Mouse (Mus musculus) liver, embryonic 14.5 days (tissue): ENCODE data around the gene Gm136. TPM values are rescaled to one million over a fixed set of nuclear protein-coding genes. Genes with fewer than 3 reads are reported as not detected.
"Not testable (repeated sequence)": the region's sequence is repeated elsewhere in the genome, so short reads cannot be mapped to it uniquely, and the experiment has no call there.

Experiments
- ATAC-seq: fragments of 200-750 bp; cut with Nextera tagmentation; 2 replicates; pipeline ENCODE4 v1.8.0; 2017; ENCODE audit warnings: moderate number of reproducible peaks, mild to moderate bottlenecking, moderate library complexity; ENCODE audit not compliant: insufficient read depth
- DNase-seq, 3 experiments: peaks; one replicate each; pipeline ENCODE4 v3.0.0-alpha.2; 2012 to 2013; ENCODE audit warnings: low read depth in 3 of 3, low spot score in 3 of 3
- H3K27ac ChIP-seq: fragments of 300-500 bp; sonication (generic); 2 replicates; pipeline ENCODE4 v1.5.1; 2014; ENCODE audit warnings: moderate library complexity, mild to moderate bottlenecking, control low read depth, inconsistent platforms
- H3K27me3 ChIP-seq: fragments of 300-500 bp; sonication (generic); 2 replicates; pipeline ENCODE4 v1.6.1; 2014; ENCODE audit warnings: mild to moderate bottlenecking, low read length, moderate library complexity; ENCODE audit not compliant: control insufficient read depth, insufficient read depth
- H3K36me3 ChIP-seq: fragments of 300-500 bp; sonication (generic); replicated peaks from 2 replicates; pipeline ENCODE4 v1.6.1; 2014; ENCODE audit warnings: low read depth; ENCODE audit not compliant: control insufficient read depth, insufficient read depth
- H3K4me1 ChIP-seq, 2 experiments: fragments of 200-500 bp in 1 of 2; fragments of 300-500 bp in 1 of 2; sonication (generic) in 1 of 2; replicated peaks; 2 replicates each; pipeline ENCODE4 v1.6.1; 2012 to 2014; ENCODE audit warnings: antibody characterized with exemption in 1 of 2, inconsistent platforms in 1 of 2, low read length in 1 of 2; ENCODE audit not compliant: control insufficient read depth in 2 of 2, insufficient read depth in 2 of 2
- H3K4me2 ChIP-seq: fragments of 300-500 bp; sonication (generic); 2 replicates; pipeline ENCODE4 v1.6.1; 2014; ENCODE audit warnings: low read depth, mild to moderate bottlenecking, control low read depth, moderate library complexity
- H3K4me3 ChIP-seq, 2 experiments: fragments of 200-500 bp in 1 of 2; fragments of 300-500 bp in 1 of 2; sonication (generic) in 1 of 2; 2 replicates each; pipeline ENCODE4 v1.5.1; 2012 to 2014; ENCODE audit warnings: low read depth in 2 of 2, low read length in 2 of 2, mild to moderate bottlenecking in 2 of 2, control low read depth in 1 of 2, inconsistent platforms in 1 of 2, moderate library complexity in 1 of 2; ENCODE audit not compliant: insufficient read depth in 1 of 2
- H3K9ac ChIP-seq: fragments of 300-500 bp; sonication (generic); replicated peaks from 2 replicates; pipeline ENCODE4 v1.6.1; 2014; ENCODE audit warnings: mild to moderate bottlenecking, control low read depth, moderate library complexity
- H3K9me3 ChIP-seq: fragments of 300-500 bp; sonication (generic); 2 replicates; pipeline ENCODE4 v1.6.1; 2016; ENCODE audit warnings: low read length, mixed read lengths; ENCODE audit not compliant: control insufficient read depth
- CTCF ChIP-seq: IDR thresholded peaks from 2 replicates; pipeline ENCODE4 v1.5.1; 2016; ENCODE audit warnings: antibody characterized with exemption, low read depth, control low read depth
- EP300 ChIP-seq: IDR thresholded peaks from 2 replicates; pipeline ENCODE4 v1.6.1; 2016; ENCODE audit warnings: antibody characterized with exemption, low read depth
- WGBS: fragments of 180-500 bp; shearing (Covaris S2); extraction: QIAGEN DNeasy Blood & Tissue Kit; methylation state at CpG from one replicate; pipeline ENCODE4 v1.1.7; 2014; ENCODE audit not compliant: insufficient replicate concordance; 5-methylcytosine and 5-hydroxymethylcytosine counted together
- polyA plus RNA-seq, 2 experiments: library from polyadenylated mRNA; depleted of rRNA in 1 of 2; stranded (reverse) in 1 of 2; unstranded in 1 of 2; fragments of >200 nt; fragmentation: Nextera tagmentation in 1 of 2; extraction: Ambion mirVana in 1 of 2; gene quantifications; 2 replicates each; pipeline versions ENCODE4 v1.2.1 to v1.2.3; 2012 to 2014

The Gm136 gene
- polyA plus RNA-seq, 2 experiments, result not detected

- H3K4me3 ChIP-seq, result no peak overlapping the region
- ATAC-seq (no peak), DNase-seq (no peak)
- H3K4me2 ChIP-seq, result no peak overlapping the region
- peaks cover 4 to 6% of the 10 kb centered on the region in 2 experiments; a peak in 3 of 4 replicates for H3K4me1 ChIP-seq
- H3K36me3 ChIP-seq, result no peaks in the 10 kb centered on the region; the same call in none of the 2 replicates
- H3K27me3 ChIP-seq, result no peaks in the 10 kb centered on the region
- H3K9me3 ChIP-seq, result no peaks in the 10 kb centered on the region
- WGBS, result 43% methylated on average over 8 of the region's 8 CpGs
- H3K27ac ChIP-seq, result no peak overlapping the region
- TF ChIP-seq EP300 (no peak), CTCF (no peak)
- H3K9ac ChIP-seq, result no peak overlapping the region
Observed at GRCm38 (mm10) chr4:34771652-34772371, 15.7 kb upstream of the Gm136 start.

- H3K4me1 ChIP-seq, result no peaks in the 10 kb centered on the region
- 30% methylated on average over 6 of the region's 6 CpGs for WGBS
- no peak overlapping the region for H3K27ac ChIP-seq
- no peaks in the 10 kb centered on the region for H3K36me3 ChIP-seq
- H3K4me2 ChIP-seq, result no peak overlapping the region
- H3K27me3 ChIP-seq, result no peaks in the 10 kb centered on the region
- H3K9ac ChIP-seq, result no peak overlapping the region
- H3K9me3 ChIP-seq, result no peaks in the 10 kb centered on the region
- H3K4me3 ChIP-seq, result no peak overlapping the region
- TF ChIP-seq EP300 (no peak), CTCF (no peak)
- no peak for DNase-seq
- no peak for ATAC-seq
Observed at GRCm38 (mm10) chr4:34749236-34749635, 6.8 kb downstream of the Gm136 start.

GRCm38 (mm10) chr4:34734461-34734860 is 21.6 kb downstream of the Gm136 start:
- Histone ChIP-seq H3K4me3 (no peak overlapping the region), H3K27ac (no peak overlapping the region), H3K9me3 (no peaks in the 10 kb centered on the region), H3K4me1 (peaks cover 0 to 3% of the 10 kb centered on the region in 2 experiments; a peak in 1 of 4 replicates), H3K36me3 (no peaks in the 10 kb centered on the region), H3K9ac (no peak overlapping the region), H3K27me3 (no peaks in the 10 kb centered on the region; the same call in 1 of the 2 replicates), H3K4me2 (no peak overlapping the region)
- TF ChIP-seq EP300 (no peak), CTCF (no peak)
- 52% methylated on average over 3 of the region's 3 CpGs for WGBS
- no peak for ATAC-seq
- no peak for DNase-seq

GRCm38 (mm10) chr4:34733415-34733814 is 22.6 kb downstream of the Gm136 start:
- not testable (repeated sequence) for H3K27me3 ChIP-seq, H3K4me3 ChIP-seq, H3K9me3 ChIP-seq, ATAC-seq, H3K36me3 ChIP-seq, H3K4me2 ChIP-seq, H3K4me1 ChIP-seq, H3K9ac ChIP-seq, H3K27ac ChIP-seq, DNase-seq
- TF ChIP-seq CTCF, result peak; percentile 33
- 15% methylated on average over 2 of the region's 2 CpGs for WGBS

- no peak for TF ChIP-seq EP300
- TF ChIP-seq CTCF, result no peak
- H3K27me3 ChIP-seq, result no peaks in the 10 kb centered on the region; the same call in 1 of the 2 replicates
- DNase-seq (peak; percentile 24 to 45 (median 37)), ATAC-seq (peak; percentile 73)
- peaks cover 0 to 3% of the 10 kb centered on the region in 2 experiments; a peak in 1 of 4 replicates for H3K4me1 ChIP-seq
- H3K9ac ChIP-seq, result no peak within 1 kb of the TSS
- H3K4me2 ChIP-seq, result peak within 1 kb of the TSS; percentile 61
- WGBS, result under 1% methylated on average over 38 of the region's 38 CpGs
- H3K27ac ChIP-seq, result no peak within 1 kb of the TSS
- no peaks in the 10 kb centered on the region for H3K36me3 ChIP-seq
- peak within 1 kb of the TSS; percentile 42 to 46 for H3K4me3 ChIP-seq
- H3K9me3 ChIP-seq, result no peaks in the 10 kb centered on the region
Observed at GRCm38 (mm10) chr4:34729851-34730341, 26.2 kb downstream of the Gm136 start, which contains the start of gene Cfap206. Gene Cfap206 (minus strand): TSS chr4:34730206.

GRCm38 (mm10) chr4:34725710-34726109 is 30.4 kb downstream of the Gm136 start:
- not testable (repeated sequence) for H3K27ac ChIP-seq, H3K27me3 ChIP-seq, H3K4me1 ChIP-seq, DNase-seq, H3K9ac ChIP-seq, H3K4me3 ChIP-seq, H3K36me3 ChIP-seq, ATAC-seq, H3K9me3 ChIP-seq, H3K4me2 ChIP-seq
- WGBS, result 62% methylated on average over 3 of the region's 3 CpGs
